Mouse (Mus musculus) brain, embryonic 14.5 days (tissue): ENCODE results near the gene Scd1. TPM values are rescaled to one million over a fixed set of nuclear protein-coding genes. Genes with fewer than 3 reads are reported as not detected.

Experiments used
- DNase-seq: peaks from one replicate; pipeline ENCODE4 v3.0.0-alpha.2; 2011; ENCODE audit warnings: low read depth
- CTCF ChIP-seq: fragments of 200-500 bp; IDR thresholded peaks from 2 replicates; pipeline ENCODE4 v1.5.1; 2012; ENCODE audit warnings: inconsistent platforms, mild to moderate bottlenecking, moderate library complexity, borderline replicate concordance; ENCODE audit not compliant: insufficient read depth, insufficient read length; ENCODE audit errors: extremely low read depth
- POLR2A ChIP-seq: fragments of 200-500 bp; IDR thresholded peaks from 2 replicates; pipeline ENCODE4 v1.6.1; 2012; ENCODE audit warnings: mild to moderate bottlenecking, inconsistent platforms, borderline replicate concordance; ENCODE audit not compliant: poor library complexity, insufficient read depth, insufficient read length, severe bottlenecking; ENCODE audit errors: extremely low read depth
- polyA plus RNA-seq: library from polyadenylated mRNA; depleted of rRNA; stranded (reverse); fragments of >200 nt; gene quantifications from 2 replicates; pipeline ENCODE4 v1.2.3, GENCODE M21; 2012

The Scd1 gene
- polyA plus RNA-seq, 1 experiment = 16.6 TPM

GRCm38 (mm10) chr19:44393962-44394422, 13.7 kb downstream of the Scd1 start:
- TF ChIP-seq POLR2A (no peak), CTCF (no peak)
- DNase-seq = no peak

- TF ChIP-seq POLR2A (no peak), CTCF (no peak)
Measured at GRCm38 (mm10) chr19:44392339-44393009, 15.2 kb downstream of the Scd1 start.

GRCm38 (mm10) chr19:44391856-44392255, 15.8 kb downstream of the Scd1 start:
- DNase-seq = no peak

More at GRCm38 (mm10) chr19:44392339-44393009, 15.2 kb downstream of the Scd1 start:
- no peak for DNase-seq

GRCm38 (mm10) chr19:44389507-44389906, 18.2 kb downstream of the Scd1 start:
- DNase-seq = no peak
- TF ChIP-seq CTCF (no peak), POLR2A (no peak)

More at GRCm38 (mm10) chr19:44391856-44392255, 15.8 kb downstream of the Scd1 start:
- TF ChIP-seq POLR2A = no peak

- TF ChIP-seq POLR2A = peak; percentile 41; the same call in 1 of the 2 replicates
- no peak for TF ChIP-seq CTCF
- peak; percentile 96 for DNase-seq
Measured at GRCm38 (mm10) chr19:44388475-44389428, 18.9 kb downstream of the Scd1 start.

- TF ChIP-seq POLR2A = no peak
- TF ChIP-seq CTCF = no peak
- DNase-seq = no peak
Measured at GRCm38 (mm10) chr19:44387746-44388474, 19.8 kb downstream of the Scd1 start.

GRCm38 (mm10) chr19:44387089-44387671, 20.5 kb downstream of the Scd1 start:
- TF ChIP-seq POLR2A = no peak
- no peak for TF ChIP-seq CTCF
- DNase-seq = no peak

- no peak for DNase-seq
- TF ChIP-seq POLR2A (no peak), CTCF (no peak)
Measured at GRCm38 (mm10) chr19:44385887-44386498, 21.7 kb downstream of the Scd1 start.

GRCm38 (mm10) chr19:44382682-44383321, 24.9 kb downstream of the Scd1 start:
- TF ChIP-seq CTCF (no peak), POLR2A (no peak)

GRCm38 (mm10) chr19:44380065-44380464, 27.6 kb downstream of the Scd1 start:
- TF ChIP-seq CTCF = no peak
- no peak for TF ChIP-seq POLR2A
- DNase-seq = no peak

More at GRCm38 (mm10) chr19:44382682-44383321, 24.9 kb downstream of the Scd1 start:
- DNase-seq = no peak

GRCm38 (mm10) chr19:44379090-44379489, 28.6 kb downstream of the Scd1 start:
- TF ChIP-seq CTCF (no peak), POLR2A (no peak)
- DNase-seq = no peak

GRCm38 (mm10) chr19:44377629-44378375, 29.9 kb downstream of the Scd1 start:
- TF ChIP-seq POLR2A = no peak
- no peak for TF ChIP-seq CTCF
- DNase-seq = no peak
